Mouse (Mus musculus): ENCODE data around the gene Gpr162. TPM values are rescaled to one million over a fixed set of nuclear protein-coding genes. Genes with fewer than 3 reads are reported as not detected.
A peak's percentile ranks its signal among the peaks of the same experiment; 100 is the strongest.

The Gpr162 gene
- total and polyA plus RNA-seq, 3 experiments = 0.48 to 2.0 (median 1.7) TPM

DNA sequence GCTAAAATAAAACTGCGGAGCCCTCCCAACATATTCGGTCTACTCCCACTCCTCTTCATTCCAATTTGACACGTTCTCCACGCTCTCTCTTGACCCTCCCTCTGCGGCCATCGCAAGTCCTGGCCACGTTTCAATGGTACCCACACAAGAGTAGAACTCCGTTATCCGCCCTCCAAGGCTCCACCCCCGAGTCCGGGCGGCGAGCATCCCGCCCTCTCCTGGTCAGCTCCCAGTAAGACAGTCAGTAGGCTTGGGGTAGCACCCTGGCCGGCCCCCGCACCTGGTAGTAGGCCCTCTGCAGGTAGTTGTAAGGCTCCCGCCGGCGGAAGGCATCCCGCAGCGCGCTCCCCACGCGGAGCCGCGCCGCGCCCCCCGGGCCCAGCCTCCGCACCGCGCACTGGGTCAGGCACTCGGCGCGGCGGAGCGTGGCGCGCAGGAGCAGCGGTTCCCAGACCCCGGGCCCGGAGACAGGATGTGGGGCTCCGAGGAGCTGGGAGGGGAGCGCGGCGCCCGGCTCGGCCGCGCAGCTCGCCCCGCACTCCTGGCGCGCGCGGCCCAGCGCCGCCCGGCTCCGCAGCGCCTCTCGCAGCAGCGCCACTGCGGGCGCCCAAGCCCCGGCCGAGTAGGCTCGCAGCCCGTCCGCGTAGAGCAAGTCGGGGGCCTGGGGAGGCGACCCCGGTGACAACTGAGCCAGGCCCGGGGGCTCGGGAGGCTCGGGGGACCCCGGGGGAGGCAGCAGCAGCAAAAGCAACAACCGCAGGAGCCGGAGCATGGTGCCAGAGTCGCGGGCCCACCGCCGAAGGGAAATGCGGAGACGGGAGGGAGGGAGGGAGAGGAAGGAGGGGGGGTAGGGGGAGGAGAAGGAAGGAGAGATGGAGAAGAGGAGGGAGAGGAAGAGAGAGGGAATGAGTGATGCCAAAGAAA, 6.6 kb downstream of the Gpr162 start, which contains the start of gene P3h3:
Gene P3h3, minus strand, starts transcription at position 837 of the 924 bp plus-strand sequence.
- no peaks in the 10 kb centered on the region for H3K9me3 ChIP-seq (replicated peaks; ENCODE audit: low read length)
- peak within 1 kb of the TSS; percentile 34; the same call in 1 of the 2 replicates for H3K9ac ChIP-seq (ENCODE audit: insufficient read depth, low read depth)

DNA sequence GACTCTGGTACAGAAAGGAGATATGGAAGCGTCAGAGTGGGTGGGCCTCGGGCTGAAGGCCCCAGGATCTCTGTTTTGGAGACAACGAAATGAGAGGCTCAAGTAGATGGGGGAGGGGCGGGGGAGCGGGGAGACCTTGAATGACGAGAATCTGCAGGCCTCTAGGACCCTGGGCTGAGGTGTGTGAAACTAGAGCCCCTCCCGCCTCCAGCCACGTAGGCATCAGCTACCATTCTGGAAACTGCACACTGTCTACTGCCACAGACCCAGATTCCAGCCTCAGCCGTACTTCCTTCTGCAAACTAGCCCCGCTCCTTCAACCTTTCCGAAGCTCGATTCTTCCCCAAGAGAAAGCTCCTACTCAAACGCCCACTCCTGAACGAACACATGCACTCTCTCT, 7.5 kb downstream of the Gpr162 start:
- H3K27ac ChIP-seq (ENCODE audit: insufficient read depth, low read depth) = no peak overlapping the region
- peak overlapping the region in 1 of 3 experiments; percentile 54 for H3K4me3 ChIP-seq (replicated peaks in 1 of 3; ENCODE audit: low read depth in 2 of 3, low read length in 2 of 3, poor library complexity in 1 of 3)
- no peak overlapping the region for H3K9ac ChIP-seq (ENCODE audit: insufficient read depth, low read depth)
- TF ChIP-seq CHD1 (IDR thresholded peaks at IDR 0.05; ENCODE audit: low read depth, low read length) = no peak
- no peak for TF ChIP-seq RCOR1 (conservative IDR thresholded peaks at IDR 0.05; ENCODE audit: low read depth, low read length)
- TF ChIP-seq JUND (conservative IDR thresholded peaks at IDR 0.05; ENCODE audit: low read depth, low read length) = no peak
- TF ChIP-seq UBTF (IDR thresholded peaks at IDR 0.05; ENCODE audit: low read depth, low read length) = no peak
- no peak for TF ChIP-seq SIN3A (IDR thresholded peaks at IDR 0.05; ENCODE audit: low read length)
- no peak for TF ChIP-seq HCFC1 (IDR thresholded peaks at IDR 0.05; ENCODE audit: low read depth, low read length)
- no peak for TF ChIP-seq ZKSCAN1 (IDR thresholded peaks at IDR 0.05; ENCODE audit: borderline replicate concordance, low read depth, low read length)
- TF ChIP-seq TCF12 (IDR thresholded peaks at IDR 0.05; ENCODE audit: low read depth, low read length) = no peak
- TF ChIP-seq USF1 (IDR thresholded peaks at IDR 0.05; ENCODE audit: low read depth, low read length) = no peak
- DNase-seq (ENCODE audit: extremely low read depth) = no peak
- H3K79me2 ChIP-seq (replicated peaks; ENCODE audit: control insufficient read depth, extremely low read depth, insufficient read depth, poor library complexity, severe bottlenecking) = no peaks in the 10 kb centered on the region
- H3K36me3 ChIP-seq (replicated peaks in 1 of 2; ENCODE audit: control insufficient read depth in 1 of 2, insufficient read depth in 1 of 2, low read length in 1 of 2) = no peaks in the 10 kb centered on the region
- H3K4me1 ChIP-seq (ENCODE audit: control insufficient read depth in 1 of 2, insufficient read depth in 2 of 2) = peaks cover 5 to 13% of the 10 kb centered on the region in 2 experiments
- H3K4me2 ChIP-seq (ENCODE audit: insufficient read depth, low read depth, poor library complexity, severe bottlenecking) = peak overlapping the region; percentile 73
- in situ Hi-C loops (cut with MboI; ENCODE audit: low pct_ligation_motif_present, low pct_unique_long_range_greater_than_20kb, low sequenced_read_pairs) = loop anchor here (25.0 kb wide), 1 partner anchor 181 kb away; the partner anchor contains the start of genes Acrbp and Ing4
- dilution Hi-C loops (cut with MboI; ENCODE audit: extremely low pct_ligation_motif_present, extremely low pct_unique_long_range_greater_than_20kb, low sequenced_read_pairs) = no loop called here
- H3K9me3 ChIP-seq (replicated peaks; ENCODE audit: low read length) = no peaks in the 10 kb centered on the region
- peaks cover 39% of the 10 kb centered on the region for H3K27me3 ChIP-seq (replicated peaks)

More for the DNA sequence above, 6.6 kb downstream of the Gpr162 start, which contains the start of gene P3h3:
- no peak for DNase-seq (ENCODE audit: extremely low read depth)
- peaks cover 11 to 20% of the 10 kb centered on the region in 2 experiments for H3K4me1 ChIP-seq (ENCODE audit: control insufficient read depth in 1 of 2, insufficient read depth in 2 of 2)
- H3K4me3 ChIP-seq (replicated peaks in 1 of 3; ENCODE audit: low read depth in 2 of 3, low read length in 2 of 3, poor library complexity in 1 of 3) = peak within 1 kb of the TSS in 1 of 3 experiments; percentile 54
- H3K36me3 ChIP-seq (replicated peaks in 1 of 2; ENCODE audit: control insufficient read depth in 1 of 2, insufficient read depth in 1 of 2, low read length in 1 of 2) = no peaks in the 10 kb centered on the region
- H3K4me2 ChIP-seq (ENCODE audit: insufficient read depth, low read depth, poor library complexity, severe bottlenecking) = peak within 1 kb of the TSS; percentile 73
- dilution Hi-C loops (cut with MboI; ENCODE audit: extremely low pct_ligation_motif_present, extremely low pct_unique_long_range_greater_than_20kb, low sequenced_read_pairs) (no loop called here), in situ Hi-C loops (cut with MboI; ENCODE audit: low pct_ligation_motif_present, low pct_unique_long_range_greater_than_20kb, low sequenced_read_pairs) (loop anchor here (25.0 kb wide), 1 partner anchor 180 kb away; the partner anchor contains the start of genes Acrbp and Ing4)
- TF ChIP-seq CHD2 (IDR thresholded peaks at IDR 0.05; ENCODE audit: low read length) (no peak), BHLHE40 (IDR thresholded peaks at IDR 0.05; ENCODE audit: low read depth, low read length) (no peak), ETS1 (conservative IDR thresholded peaks at IDR 0.05; ENCODE audit: low read depth, low read length) (no peak), UBTF (IDR thresholded peaks at IDR 0.05; ENCODE audit: low read depth, low read length) (no peak), GABPA (IDR thresholded peaks at IDR 0.05; ENCODE audit: insufficient replicate concordance, low read depth, low read length) (no peak), POLR2A (IDR thresholded peaks at IDR 0.05; ENCODE audit: low read depth, low read length) (peak; percentile 53), E2F4 (IDR thresholded peaks at IDR 0.05; ENCODE audit: insufficient replicate concordance, low read depth, low read length) (no peak), HCFC1 (IDR thresholded peaks at IDR 0.05; ENCODE audit: low read depth, low read length) (no peak), TCF12 (IDR thresholded peaks at IDR 0.05; ENCODE audit: low read depth, low read length) (no peak), CTCF (conservative IDR thresholded peaks at IDR 0.05 in 1 of 2, IDR thresholded peaks at IDR 0.05 in 1 of 2; ENCODE audit: low read depth in 2 of 2, low read length in 2 of 2) (peak in 1 of 2 experiments; percentile 69; a peak in 2 of 4 replicates), ZC3H11A (IDR thresholded peaks at IDR 0.05; ENCODE audit: low read depth, low read length) (no peak), MAX (IDR thresholded peaks at IDR 0.05; ENCODE audit: low read length) (peak; percentile 77), SIN3A (IDR thresholded peaks at IDR 0.05; ENCODE audit: low read length) (no peak), SMC3 (IDR thresholded peaks at IDR 0.05; ENCODE audit: low read depth, low read length) (peak; percentile 43), POLR2AphosphoS2 (IDR thresholded peaks at IDR 0.05; ENCODE audit: low read depth, low read length) (no peak), MAFK (IDR thresholded peaks at IDR 0.05; ENCODE audit: insufficient replicate concordance, low read length) (no peak), ZNF384 (IDR thresholded peaks at IDR 0.05; ENCODE audit: low read depth, low read length) (no peak), MAZ (IDR thresholded peaks at IDR 0.05; ENCODE audit: low read depth, low read length) (no peak)
- H3K27me3 ChIP-seq (replicated peaks) = peaks cover 34% of the 10 kb centered on the region
- no peaks in the 10 kb centered on the region for H3K79me2 ChIP-seq (replicated peaks; ENCODE audit: control insufficient read depth, extremely low read depth, insufficient read depth, poor library complexity, severe bottlenecking)
- no peak within 1 kb of the TSS for H3K27ac ChIP-seq (ENCODE audit: insufficient read depth, low read depth)
